Mouse (Mus musculus) heart, adult 2 months (tissue): ENCODE measurements at regions not wholly inside any gene's neighbourhood (a gene's known extent, or its start where the extent isn't known, plus 50 kb on each side); places are given as distances from the start of the nearest gene placed in this dataset.

Source experiments
- DNase-seq, 2 experiments: peaks; one replicate each; pipeline ENCODE4 v3.0.0; 2021
- H3K27ac ChIP-seq: fragments of 200-600 bp; 2 replicates; pipeline ENCODE4 v1.8.1; 2022
- H3K27me3 ChIP-seq: fragments of 200-500 bp; 2 replicates; pipeline ENCODE4 v1.6.1; 2012; ENCODE audit warnings: mild to moderate bottlenecking, low read length, inconsistent platforms, mixed read lengths; ENCODE audit not compliant: control insufficient read depth, insufficient read depth
- H3K36me3 ChIP-seq: fragments of 200-500 bp; 2 replicates; pipeline ENCODE4 v1.6.1; 2012; ENCODE audit warnings: low read length, inconsistent platforms; ENCODE audit not compliant: control insufficient read depth, insufficient read depth
- H3K4me1 ChIP-seq: fragments of 200-500 bp; 2 replicates; pipeline ENCODE4 v1.6.1; 2011; ENCODE audit warnings: low read length; ENCODE audit not compliant: control insufficient read depth, insufficient read depth
- H3K4me3 ChIP-seq: fragments of 200-600 bp; 2 replicates; pipeline ENCODE4 v1.8.1; 2022
- H3K79me2 ChIP-seq: fragments of 200-500 bp; replicated peaks from 2 replicates; pipeline ENCODE4 v1.6.1; 2012; ENCODE audit warnings: mild to moderate bottlenecking, inconsistent platforms, low read length, moderate library complexity, mixed read lengths; ENCODE audit not compliant: control insufficient read depth, insufficient read depth
- H3K9ac ChIP-seq: fragments of 200-500 bp; 2 replicates; pipeline ENCODE4 v1.6.1; 2012; ENCODE audit warnings: low read depth, mild to moderate bottlenecking, control low read depth, inconsistent platforms, low read length, mixed read lengths
- CTCF ChIP-seq: fragments of 200-600 bp; IDR thresholded peaks from 2 replicates; pipeline ENCODE4 v1.8.1; 2022; ENCODE audit warnings: antibody characterized with exemption, mild to moderate bottlenecking, moderate library complexity
- EP300 ChIP-seq: fragments of 200-500 bp; IDR thresholded peaks from 2 replicates; pipeline ENCODE4 v1.6.1; 2011; ENCODE audit warnings: low read depth, low read length, control low read depth; ENCODE audit not compliant: insufficient read depth
- POLR2A ChIP-seq: fragments of 200-500 bp; IDR thresholded peaks from 2 replicates; pipeline ENCODE4 v1.6.1; 2011; ENCODE audit warnings: mild to moderate bottlenecking, low read depth, low read length, control low read depth; ENCODE audit not compliant: insufficient read depth
- WGBS: fragments of 180-500 bp; shearing (Covaris S2); methylation state at CpG from one replicate; pipeline ENCODE4 v1.1.7; 2018; 5-methylcytosine and 5-hydroxymethylcytosine counted together
- intact Hi-C: fragments of 180-260 bp; cut with DNase I; formaldehyde crosslinking; loops from one replicate; pipeline ENCODE4 v1.15.1; 2025

- TF ChIP-seq EP300 (no peak), CTCF (no peak), POLR2A (no peak)
- Histone ChIP-seq H3K36me3 (no peaks in the 10 kb centered on the region), H3K27ac (no peak overlapping the region), H3K4me3 (no peak overlapping the region), H3K9ac (no peak overlapping the region), H3K4me1 (no peaks in the 10 kb centered on the region), H3K27me3 (no peaks in the 10 kb centered on the region), H3K79me2 (no peaks in the 10 kb centered on the region)
- no peak for DNase-seq
- intact Hi-C loops: no loop called here
- WGBS: 80% methylated on average over 4 of the region's 4 CpGs
Measured at GRCm38 (mm10) chr17:51683318-51683717, 149.8 kb downstream of the Satb1 start.

DNA sequence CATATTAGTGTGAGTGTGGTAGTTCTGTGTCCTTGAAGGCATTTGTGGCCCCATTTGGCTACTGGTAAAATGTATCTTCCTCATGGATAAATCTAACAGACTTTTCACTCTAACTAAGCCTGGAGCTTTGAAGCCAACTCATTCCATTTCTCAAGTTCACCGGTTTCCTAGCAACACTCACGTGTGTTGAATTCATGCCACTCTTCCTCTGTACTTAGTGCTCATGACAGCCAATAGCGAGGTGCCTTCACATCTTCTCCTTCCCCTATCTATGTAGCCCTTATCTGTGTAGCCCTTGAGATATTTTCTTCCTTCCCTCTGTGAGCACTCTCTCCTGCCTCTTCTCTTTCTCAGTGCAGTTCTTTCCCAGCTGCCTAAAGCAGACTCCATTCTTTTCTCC lies 150.7 kb downstream of the Satb1 start:
- no peaks in the 10 kb centered on the region for H3K79me2 ChIP-seq
- intact Hi-C loops: no loop called here
- DNase-seq: no peak
- no peak for TF ChIP-seq POLR2A
- TF ChIP-seq CTCF: no peak
- no peak for TF ChIP-seq EP300
- no peak overlapping the region for H3K9ac ChIP-seq
- WGBS: 53% methylated on average over 3 of the region's 3 CpGs
- no peaks in the 10 kb centered on the region for H3K4me1 ChIP-seq
- H3K4me3 ChIP-seq: no peak overlapping the region
- H3K27me3 ChIP-seq: no peaks in the 10 kb centered on the region
- H3K36me3 ChIP-seq: no peaks in the 10 kb centered on the region
- no peak overlapping the region for H3K27ac ChIP-seq

DNA sequence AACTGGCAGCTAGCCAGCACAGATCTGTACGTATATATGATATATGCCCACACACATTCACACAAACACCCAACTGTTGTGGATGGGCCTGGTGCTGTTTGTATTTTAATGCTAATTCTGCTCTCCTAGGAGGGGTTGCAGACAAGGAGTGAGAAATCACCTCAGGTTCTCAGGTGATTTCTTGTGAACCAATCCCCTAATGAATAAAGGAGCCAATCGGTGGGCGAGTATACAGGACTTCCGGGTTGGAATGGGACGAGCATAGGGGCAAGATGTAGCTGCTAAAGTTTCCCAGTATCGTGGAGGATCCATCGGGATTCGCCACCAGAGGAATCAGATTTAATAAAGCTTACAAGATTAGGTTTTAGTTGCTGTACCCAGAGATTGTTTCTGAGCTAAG lies 155.6 kb downstream of the Satb1 start:
- WGBS: 92% methylated on average over 8 of the region's 8 CpGs
- Histone ChIP-seq H3K36me3 (no peaks in the 10 kb centered on the region), H3K4me3 (no peak overlapping the region), H3K27me3 (no peaks in the 10 kb centered on the region), H3K4me1 (no peaks in the 10 kb centered on the region), H3K79me2 (no peaks in the 10 kb centered on the region), H3K9ac (no peak overlapping the region), H3K27ac (no peak overlapping the region)
- no peak for DNase-seq
- no peak for TF ChIP-seq EP300
- no peak for TF ChIP-seq CTCF
- no peak for TF ChIP-seq POLR2A
- intact Hi-C loops: no loop called here

- intact Hi-C loops: loop anchor here (10.0 kb wide), 1 partner anchor 114 kb away; no protein-coding TSS in a partner anchor
- Histone ChIP-seq H3K27ac (peak overlapping the region; percentile 56), H3K27me3 (no peaks in the 10 kb centered on the region), H3K9ac (no peak overlapping the region), H3K79me2 (no peaks in the 10 kb centered on the region), H3K4me3 (no peak overlapping the region), H3K36me3 (no peaks in the 10 kb centered on the region), H3K4me1 (no peaks in the 10 kb centered on the region)
- TF ChIP-seq POLR2A: no peak
- TF ChIP-seq EP300: no peak
- no peak for TF ChIP-seq CTCF
- no peak for DNase-seq
- WGBS: 48% methylated on average over 4 of the region's 4 CpGs
Measured at GRCm38 (mm10) chr17:51658408-51658807, 174.7 kb downstream of the Satb1 start.

GRCm38 (mm10) chr17:51653881-51654280 lies 179.2 kb downstream of the Satb1 start:
- Histone ChIP-seq H3K27ac (no peak overlapping the region), H3K36me3 (no peaks in the 10 kb centered on the region), H3K79me2 (peaks cover 2% of the 10 kb centered on the region; the same call in 1 of the 2 replicates), H3K4me3 (no peak overlapping the region), H3K27me3 (no peaks in the 10 kb centered on the region), H3K9ac (no peak overlapping the region), H3K4me1 (no peaks in the 10 kb centered on the region)
- TF ChIP-seq EP300: no peak
- TF ChIP-seq POLR2A: no peak
- TF ChIP-seq CTCF: no peak
- intact Hi-C loops: loop anchor here (10.0 kb wide), 1 partner anchor 109 kb away; no protein-coding TSS in a partner anchor
- DNase-seq: no peak
- WGBS: 81% methylated on average over 3 of the region's 3 CpGs

DNA sequence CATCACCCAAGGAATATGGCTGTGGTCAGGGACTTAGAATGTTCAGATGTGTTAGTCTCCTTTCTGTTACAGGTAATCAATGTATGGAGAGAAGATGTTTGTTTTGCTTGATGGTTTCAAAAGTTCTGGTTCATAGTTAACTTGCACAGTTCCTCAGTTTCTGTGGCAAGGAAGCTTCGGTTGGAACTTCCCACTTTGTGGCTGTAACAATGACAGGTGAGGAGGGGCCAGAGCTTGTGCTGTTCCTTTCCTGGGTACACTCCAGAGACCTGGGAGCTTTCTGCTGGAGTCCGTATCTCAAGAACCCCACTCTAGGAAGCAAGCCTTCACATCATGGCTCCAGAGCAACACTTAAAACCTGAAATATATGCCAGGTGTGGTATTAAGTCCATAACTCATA lies 181.2 kb downstream of the Satb1 start:
- H3K27ac ChIP-seq: no peak overlapping the region
- peaks cover 2% of the 10 kb centered on the region; the same call in 1 of the 2 replicates for H3K79me2 ChIP-seq
- no peaks in the 10 kb centered on the region for H3K36me3 ChIP-seq
- 78% methylated on average over 2 of the region's 2 CpGs for WGBS
- TF ChIP-seq POLR2A (no peak), EP300 (no peak), CTCF (no peak)
- no peak for DNase-seq
- H3K9ac ChIP-seq: no peak overlapping the region
- H3K4me3 ChIP-seq: no peak overlapping the region
- intact Hi-C loops: loop anchor here (10.0 kb wide), 1 partner anchor 107 kb away; no protein-coding TSS in a partner anchor
- H3K4me1 ChIP-seq: no peaks in the 10 kb centered on the region
- H3K27me3 ChIP-seq: no peaks in the 10 kb centered on the region

GRCm38 (mm10) chr17:51649213-51649815 lies 183.8 kb downstream of the Satb1 start:
- no peaks in the 10 kb centered on the region for H3K27me3 ChIP-seq
- TF ChIP-seq CTCF (no peak), POLR2A (no peak), EP300 (no peak)
- 76% methylated on average over 12 of the region's 12 CpGs for WGBS
- no peaks in the 10 kb centered on the region for H3K4me1 ChIP-seq
- no peak overlapping the region for H3K9ac ChIP-seq
- intact Hi-C loops: no loop called here
- H3K79me2 ChIP-seq: peaks cover 2% of the 10 kb centered on the region; the same call in 1 of the 2 replicates
- H3K4me3 ChIP-seq: no peak overlapping the region
- H3K36me3 ChIP-seq: no peaks in the 10 kb centered on the region
- no peak overlapping the region for H3K27ac ChIP-seq
- no peak for DNase-seq
